Mouse (Mus musculus): Measurements from ENCODE around the gene Tmem132d. TPM values are rescaled to one million over a fixed set of nuclear protein-coding genes. Genes with fewer than 3 reads are reported as not detected.

The Tmem132d gene
- polyA plus RNA-seq, 1 experiment: 5.3 TPM

DNA sequence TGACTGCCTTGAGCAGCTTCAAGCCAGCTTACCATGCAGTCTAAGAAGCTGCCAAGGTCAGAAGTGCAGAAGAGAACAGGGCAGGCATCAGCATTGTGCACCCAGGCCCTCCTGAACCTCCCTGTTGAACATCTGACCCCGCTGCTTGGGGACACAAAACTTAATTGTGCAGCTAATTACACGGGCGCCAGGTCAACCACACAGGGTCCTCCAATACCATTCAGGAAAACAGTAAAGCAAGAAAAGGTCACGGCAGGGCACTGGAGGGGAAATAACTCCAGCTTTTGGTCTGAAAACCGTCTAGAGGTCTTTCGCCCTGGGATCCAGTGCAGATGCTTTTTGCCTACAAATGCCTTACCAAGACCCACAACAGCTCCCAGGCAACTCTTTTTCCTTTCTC, 159.6 kb downstream of the Tmem132d start:
- WGBS: 64% methylated on average over 6 of the region's 6 CpGs
- Histone ChIP-seq H3K4me3 (replicated peaks; ENCODE audit: extremely low read depth, low read depth, low read length) (no peak overlapping the region), H3K4me1 (ENCODE audit: control insufficient read depth, insufficient read depth, low read length) (no peaks in the 10 kb centered on the region)
- DNase-seq: no peak
- TF ChIP-seq POLR2A (IDR thresholded peaks at IDR 0.05; ENCODE audit: borderline replicate concordance, extremely low read depth, low read depth, low read length) (no peak), CTCF (IDR thresholded peaks at IDR 0.05; ENCODE audit: insufficient read depth, low read length) (no peak)

- 92% methylated on average over 6 of the region's 6 CpGs for WGBS
- no peak for TF ChIP-seq POLR2A (IDR thresholded peaks at IDR 0.05; ENCODE audit: borderline replicate concordance, extremely low read depth, low read depth, low read length)
- no peak for TF ChIP-seq CTCF (IDR thresholded peaks at IDR 0.05; ENCODE audit: insufficient read depth, low read length)
- no peak for DNase-seq
- Histone ChIP-seq H3K4me1 (ENCODE audit: control insufficient read depth, insufficient read depth, low read length) (no peaks in the 10 kb centered on the region), H3K4me3 (replicated peaks; ENCODE audit: extremely low read depth, low read depth, low read length) (no peak overlapping the region)
Observed at GRCm38 (mm10) chr5:128267366-128267765, 165.5 kb downstream of the Tmem132d start.

- TF ChIP-seq CTCF (IDR thresholded peaks at IDR 0.05; ENCODE audit: insufficient read depth, low read length): no peak
- TF ChIP-seq POLR2A (IDR thresholded peaks at IDR 0.05; ENCODE audit: borderline replicate concordance, extremely low read depth, low read depth, low read length): no peak
- 60% methylated on average over 4 of the region's 4 CpGs for WGBS
- no peak overlapping the region for H3K4me3 ChIP-seq (replicated peaks; ENCODE audit: extremely low read depth, low read depth, low read length)
- no peaks in the 10 kb centered on the region for H3K4me1 ChIP-seq (ENCODE audit: control insufficient read depth, insufficient read depth, low read length)
- DNase-seq: no peak
Observed at GRCm38 (mm10) chr5:128244219-128244618, 188.7 kb downstream of the Tmem132d start.

DNA sequence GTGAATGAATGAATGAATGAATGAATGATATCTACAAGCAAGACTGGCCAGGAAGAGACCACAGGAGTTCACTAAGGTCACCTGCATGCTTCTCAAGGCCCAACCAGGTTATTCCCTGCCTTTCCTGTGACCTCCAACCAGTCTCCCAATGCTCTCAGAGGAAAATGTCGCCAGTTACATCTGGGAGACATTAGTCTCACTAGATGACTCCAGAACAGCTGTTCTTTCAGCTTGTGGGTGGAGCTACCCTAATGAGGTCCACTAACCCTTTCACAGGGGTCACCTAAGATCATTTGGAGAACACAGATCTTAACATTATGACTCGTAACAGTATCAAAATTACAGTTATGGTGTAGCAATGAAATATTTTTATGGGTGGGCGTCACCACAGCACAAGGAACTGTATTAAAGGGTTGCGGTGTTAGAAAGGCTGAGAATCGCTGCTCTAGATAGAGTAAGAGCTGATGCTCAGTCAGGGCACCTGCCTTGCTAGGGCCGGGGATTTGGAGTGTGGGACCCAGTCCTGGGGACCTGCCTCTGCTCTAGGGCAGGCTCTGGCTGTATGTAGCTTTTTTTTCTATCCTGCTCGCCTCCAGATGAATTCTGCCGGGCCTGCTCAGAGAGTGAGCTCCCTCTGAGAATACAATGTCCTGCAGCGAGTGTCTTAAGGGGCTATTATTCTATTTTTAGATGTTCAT, 196.1 kb downstream of the Tmem132d start:
- H3K4me3 ChIP-seq (replicated peaks; ENCODE audit: extremely low read depth, low read depth, low read length): no peak overlapping the region
- DNase-seq: no peak
- TF ChIP-seq POLR2A (IDR thresholded peaks at IDR 0.05; ENCODE audit: borderline replicate concordance, extremely low read depth, low read depth, low read length): no peak
- no peak for TF ChIP-seq CTCF (IDR thresholded peaks at IDR 0.05; ENCODE audit: insufficient read depth, low read length)
- H3K4me1 ChIP-seq (ENCODE audit: control insufficient read depth, insufficient read depth, low read length): no peaks in the 10 kb centered on the region
- WGBS: 61% methylated on average over 9 of the region's 9 CpGs

DNA sequence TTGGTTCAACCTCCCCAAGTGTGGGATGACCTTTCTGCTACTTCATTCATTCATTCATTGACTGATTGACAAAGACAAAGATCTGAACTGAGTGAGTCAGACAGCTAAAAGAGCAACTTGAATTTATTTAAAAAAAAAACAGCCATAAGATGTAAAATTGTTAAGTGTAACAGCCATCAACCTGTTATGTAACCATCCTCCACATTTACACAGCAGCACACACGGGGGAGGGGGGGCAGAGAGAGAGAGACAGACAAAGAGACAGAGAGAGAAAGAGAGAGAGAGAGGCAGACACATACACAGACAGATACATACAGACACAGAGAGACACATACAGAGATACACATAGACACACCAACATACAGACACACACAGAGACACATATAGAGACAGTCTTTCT, 197.3 kb downstream of the Tmem132d start:
- Histone ChIP-seq H3K4me1 (ENCODE audit: control insufficient read depth, insufficient read depth, low read length) (no peaks in the 10 kb centered on the region), H3K4me3 (replicated peaks; ENCODE audit: extremely low read depth, low read depth, low read length) (no peak overlapping the region)
- no peak for DNase-seq
- 53% methylated on average over 1 of the region's 1 CpGs for WGBS
- TF ChIP-seq POLR2A (IDR thresholded peaks at IDR 0.05; ENCODE audit: borderline replicate concordance, extremely low read depth, low read depth, low read length) (no peak), CTCF (IDR thresholded peaks at IDR 0.05; ENCODE audit: insufficient read depth, low read length) (no peak)

DNA sequence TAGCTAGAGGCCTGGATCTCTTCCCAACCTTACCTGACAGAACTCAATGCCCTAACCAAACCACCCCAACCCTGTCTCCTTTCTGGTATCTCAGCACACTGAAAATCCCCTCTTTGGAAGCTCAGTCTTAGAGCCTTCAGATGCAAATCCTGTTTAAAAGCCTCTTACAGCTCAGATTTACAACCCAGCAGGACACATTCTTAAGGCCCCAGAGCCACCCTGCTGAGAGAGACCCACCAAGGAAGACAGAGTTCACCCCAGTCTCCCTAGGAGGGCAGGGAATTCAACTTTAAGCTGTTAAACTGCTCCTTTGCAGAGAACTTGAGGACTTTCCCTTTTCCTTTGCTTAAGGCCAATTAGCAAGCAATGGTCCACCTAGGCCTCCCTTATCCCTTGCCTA, 199.8 kb downstream of the Tmem132d start:
- Histone ChIP-seq H3K4me1 (ENCODE audit: control insufficient read depth, insufficient read depth, low read length) (no peaks in the 10 kb centered on the region), H3K4me3 (replicated peaks; ENCODE audit: extremely low read depth, low read depth, low read length) (no peak overlapping the region)
- no peak for DNase-seq
- TF ChIP-seq POLR2A (IDR thresholded peaks at IDR 0.05; ENCODE audit: borderline replicate concordance, extremely low read depth, low read depth, low read length): no peak
- no peak for TF ChIP-seq CTCF (IDR thresholded peaks at IDR 0.05; ENCODE audit: insufficient read depth, low read length)

DNA sequence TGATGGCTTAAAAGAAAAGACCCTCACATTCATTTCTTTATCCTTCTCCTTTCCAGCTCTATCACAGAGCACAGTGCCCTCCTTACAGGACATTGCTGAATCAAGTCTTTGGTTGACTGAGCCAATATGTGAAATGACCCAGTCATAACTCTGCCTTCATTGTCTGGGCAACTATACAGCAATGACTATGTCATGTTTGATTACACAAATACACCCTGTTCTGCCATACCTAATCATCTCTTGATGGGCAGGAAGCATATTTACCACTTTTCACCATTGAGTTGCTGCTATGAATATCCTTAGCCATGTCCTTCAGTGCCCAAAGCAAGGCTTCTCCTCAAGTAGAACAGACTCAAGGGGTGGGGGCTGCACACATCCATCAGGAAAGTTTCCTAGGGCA, 214.6 kb downstream of the Tmem132d start:
- TF ChIP-seq CTCF (IDR thresholded peaks at IDR 0.05; ENCODE audit: insufficient read depth, low read length) (no peak), POLR2A (IDR thresholded peaks at IDR 0.05; ENCODE audit: borderline replicate concordance, extremely low read depth, low read depth, low read length) (no peak)
- DNase-seq: no peak
- no peaks in the 10 kb centered on the region for H3K4me1 ChIP-seq (ENCODE audit: control insufficient read depth, insufficient read depth, low read length)
- H3K4me3 ChIP-seq (replicated peaks; ENCODE audit: extremely low read depth, low read depth, low read length): no peak overlapping the region

- no peak for DNase-seq
- TF ChIP-seq POLR2A (IDR thresholded peaks at IDR 0.05; ENCODE audit: borderline replicate concordance, extremely low read depth, low read depth, low read length): no peak
- TF ChIP-seq CTCF (IDR thresholded peaks at IDR 0.05; ENCODE audit: insufficient read depth, low read length): no peak
- Histone ChIP-seq H3K4me3 (replicated peaks; ENCODE audit: extremely low read depth, low read depth, low read length) (no peak overlapping the region), H3K4me1 (ENCODE audit: control insufficient read depth, insufficient read depth, low read length) (no peaks in the 10 kb centered on the region)
- WGBS: 82% methylated on average over 5 of the region's 5 CpGs
Observed at GRCm38 (mm10) chr5:128211125-128211524, 221.8 kb downstream of the Tmem132d start.

DNA sequence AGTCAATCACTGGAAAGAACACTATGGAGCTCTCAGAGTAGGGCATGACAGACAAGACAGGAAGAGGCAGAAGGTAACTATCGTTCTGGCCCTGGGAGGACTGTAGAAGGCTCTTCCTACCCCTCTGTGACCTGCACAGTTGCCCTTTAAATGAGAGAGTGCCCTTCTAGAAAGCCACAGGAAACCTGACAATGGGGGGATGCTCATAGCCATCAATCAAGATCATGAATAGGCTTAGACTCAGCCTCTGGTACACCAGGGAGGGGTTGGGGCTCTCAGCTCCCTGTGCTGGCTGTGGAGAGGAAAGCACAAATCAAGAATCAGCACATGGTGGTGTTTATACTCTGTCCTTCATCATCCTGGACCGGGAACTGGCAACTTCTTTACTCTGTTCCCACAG, 227.2 kb downstream of the Tmem132d start:
- no peaks in the 10 kb centered on the region for H3K4me1 ChIP-seq (ENCODE audit: control insufficient read depth, insufficient read depth, low read length)
- 24% methylated on average over 2 of the region's 2 CpGs for WGBS
- DNase-seq: no peak
- H3K4me3 ChIP-seq (replicated peaks; ENCODE audit: extremely low read depth, low read depth, low read length): no peak overlapping the region
- TF ChIP-seq CTCF (IDR thresholded peaks at IDR 0.05; ENCODE audit: insufficient read depth, low read length) (no peak), POLR2A (IDR thresholded peaks at IDR 0.05; ENCODE audit: borderline replicate concordance, extremely low read depth, low read depth, low read length) (no peak)

- TF ChIP-seq POLR2A (IDR thresholded peaks at IDR 0.05; ENCODE audit: borderline replicate concordance, extremely low read depth, low read depth, low read length) (no peak), CTCF (IDR thresholded peaks at IDR 0.05; ENCODE audit: insufficient read depth, low read length) (no peak)
- H3K4me3 ChIP-seq (replicated peaks; ENCODE audit: extremely low read depth, low read depth, low read length): no peak overlapping the region
- 77% methylated on average over 17 of the region's 17 CpGs for WGBS
- no peak for DNase-seq
- no peaks in the 10 kb centered on the region for H3K4me1 ChIP-seq (ENCODE audit: control insufficient read depth, insufficient read depth, low read length)
Observed at GRCm38 (mm10) chr5:128204685-128205320, 228.1 kb downstream of the Tmem132d start.
